Mouse (Mus musculus) limb, embryonic 11.5 days (tissue): ENCODE measurements around the gene Dgkg. TPM values are rescaled to one million over a fixed set of nuclear protein-coding genes. Genes with fewer than 3 reads are reported as not detected.

Experiments used
- ATAC-seq: fragments of 200-750 bp; cut with Nextera tagmentation; 2 replicates; pipeline ENCODE4 v1.8.0; 2017; ENCODE audit warnings: low read depth; ENCODE audit not compliant: insufficient number of reproducible peaks, low FRiP score, low TSS enrichment
- DNase-seq: peaks from one replicate; pipeline ENCODE4 v3.0.0-alpha.2; 2015; ENCODE audit warnings: low spot score
- H3K27ac ChIP-seq: fragments of 300-500 bp; sonication (generic); replicated peaks from 2 replicates; pipeline ENCODE4 v1.5.1; 2014; ENCODE audit warnings: low read depth, mild to moderate bottlenecking, low read length
- H3K27me3 ChIP-seq: fragments of 300-500 bp; sonication (generic); 2 replicates; pipeline ENCODE4 v1.6.1; 2014; ENCODE audit warnings: mild to moderate bottlenecking, low read length, mixed read lengths; ENCODE audit not compliant: control insufficient read depth, insufficient read depth
- H3K36me3 ChIP-seq: fragments of 300-500 bp; sonication (generic); 2 replicates; pipeline ENCODE4 v1.6.1; 2014; ENCODE audit warnings: mild to moderate bottlenecking, low read length, moderate library complexity, mixed read lengths; ENCODE audit not compliant: control insufficient read depth, insufficient read depth
- H3K4me1 ChIP-seq: fragments of 300-500 bp; sonication (generic); 2 replicates; pipeline ENCODE4 v1.6.1; 2014; ENCODE audit warnings: low read length, mixed read lengths; ENCODE audit not compliant: control insufficient read depth, insufficient read depth
- H3K4me2 ChIP-seq: fragments of 300-500 bp; sonication (generic); 2 replicates; pipeline ENCODE4 v1.6.1; 2014; ENCODE audit warnings: low read depth, mild to moderate bottlenecking, moderate library complexity; ENCODE audit not compliant: severe bottlenecking
- H3K4me3 ChIP-seq: fragments of 300-500 bp; sonication (generic); 2 replicates; pipeline ENCODE4 v1.5.1; 2014; ENCODE audit warnings: low read depth, low read length
- H3K9ac ChIP-seq: fragments of 300-500 bp; sonication (generic); 2 replicates; pipeline ENCODE4 v1.6.1; 2014; ENCODE audit warnings: mild to moderate bottlenecking, low read length
- H3K9me3 ChIP-seq: fragments of 300-500 bp; sonication (generic); 2 replicates; pipeline ENCODE4 v1.6.1; 2016; ENCODE audit warnings: low read length; ENCODE audit not compliant: control insufficient read depth
- WGBS: fragments of 180-500 bp; shearing (Covaris S2); extraction: QIAGEN DNeasy Blood & Tissue Kit; methylation state at CpG from one replicate; pipeline ENCODE4 v1.1.7; 2014; 5-methylcytosine and 5-hydroxymethylcytosine counted together
- polyA plus RNA-seq: library from polyadenylated mRNA; unstranded; fragments of >200 nt; fragmentation: Nextera tagmentation; extraction: Ambion mirVana; gene quantifications from 2 replicates; pipeline ENCODE4 v1.2.1, GENCODE M21; 2014

The Dgkg gene
- polyA plus RNA-seq, 1 experiment from 2014 or later, result 0.16 TPM

GRCm38 (mm10) chr16:22563594-22563993, 93.4 kb downstream of the Dgkg start:
- H3K9ac ChIP-seq, result no peak overlapping the region
- H3K4me2 ChIP-seq, result no peak overlapping the region
- no peaks in the 10 kb centered on the region for H3K9me3 ChIP-seq
- ATAC-seq (no peak), DNase-seq (no peak)
- no peaks in the 10 kb centered on the region for H3K4me1 ChIP-seq
- H3K27me3 ChIP-seq, result no peaks in the 10 kb centered on the region
- no peak overlapping the region for H3K27ac ChIP-seq
- no peaks in the 10 kb centered on the region for H3K36me3 ChIP-seq
- no peak overlapping the region for H3K4me3 ChIP-seq

GRCm38 (mm10) chr16:22554996-22555395, 102.0 kb downstream of the Dgkg start:
- H3K9me3 ChIP-seq, result no peaks in the 10 kb centered on the region
- no peaks in the 10 kb centered on the region for H3K36me3 ChIP-seq
- H3K4me3 ChIP-seq, result no peak overlapping the region
- H3K9ac ChIP-seq, result no peak overlapping the region
- peak; percentile 47 for DNase-seq
- ATAC-seq, result no peak
- peaks cover 5% of the 10 kb centered on the region; the same call in 1 of the 2 replicates for H3K4me1 ChIP-seq
- no peak overlapping the region for H3K27ac ChIP-seq
- no peak overlapping the region for H3K4me2 ChIP-seq
- no peaks in the 10 kb centered on the region for H3K27me3 ChIP-seq
- 45% methylated on average over 2 of the region's 2 CpGs for WGBS

- Histone ChIP-seq H3K27ac (no peak overlapping the region), H3K4me2 (no peak overlapping the region), H3K4me1 (peaks cover 5% of the 10 kb centered on the region; the same call in 1 of the 2 replicates)
Observed at GRCm38 (mm10) chr16:22552351-22552750, 104.7 kb downstream of the Dgkg start.

GRCm38 (mm10) chr16:22551231-22552000, 105.6 kb downstream of the Dgkg start:
- Histone ChIP-seq H3K36me3 (no peaks in the 10 kb centered on the region), H3K4me1 (peaks cover 5% of the 10 kb centered on the region; the same call in 1 of the 2 replicates), H3K4me2 (no peak overlapping the region), H3K4me3 (no peak overlapping the region), H3K27ac (no peak overlapping the region), H3K9ac (no peak overlapping the region), H3K27me3 (no peaks in the 10 kb centered on the region), H3K9me3 (no peaks in the 10 kb centered on the region)
- WGBS, result 34% methylated on average over 11 of the region's 11 CpGs
- DNase-seq, result no peak
- no peak for ATAC-seq

More at GRCm38 (mm10) chr16:22552351-22552750, 104.7 kb downstream of the Dgkg start:
- Histone ChIP-seq H3K27me3 (no peaks in the 10 kb centered on the region), H3K9ac (no peak overlapping the region), H3K9me3 (no peaks in the 10 kb centered on the region), H3K4me3 (no peak overlapping the region), H3K36me3 (no peaks in the 10 kb centered on the region)
- ATAC-seq, result no peak
- no peak for DNase-seq
- 69% methylated on average over 9 of the region's 9 CpGs for WGBS

- H3K27ac ChIP-seq, result no peak overlapping the region
- H3K4me3 ChIP-seq, result no peak overlapping the region
- DNase-seq, result no peak
- no peak overlapping the region for H3K4me2 ChIP-seq
- no peaks in the 10 kb centered on the region for H3K9me3 ChIP-seq
- no peak overlapping the region for H3K9ac ChIP-seq
- no peaks in the 10 kb centered on the region for H3K36me3 ChIP-seq
- no peak for ATAC-seq
- 75% methylated on average over 5 of the region's 5 CpGs for WGBS
- H3K27me3 ChIP-seq, result no peaks in the 10 kb centered on the region
- H3K4me1 ChIP-seq, result peaks cover 5% of the 10 kb centered on the region; the same call in 1 of the 2 replicates
Observed at GRCm38 (mm10) chr16:22549346-22549745, 107.7 kb downstream of the Dgkg start.

- H3K27ac ChIP-seq, result no peak overlapping the region
- peak overlapping the region; percentile 57 for H3K9ac ChIP-seq
- H3K9me3 ChIP-seq, result no peaks in the 10 kb centered on the region
- no peaks in the 10 kb centered on the region for H3K4me1 ChIP-seq
- peak overlapping the region; percentile 50 for H3K4me2 ChIP-seq
- no peaks in the 10 kb centered on the region for H3K27me3 ChIP-seq
- no peaks in the 10 kb centered on the region for H3K36me3 ChIP-seq
- H3K4me3 ChIP-seq, result peak overlapping the region; percentile 28
- DNase-seq (peak; percentile 96), ATAC-seq (peak; percentile 78)
- WGBS, result 11% methylated on average over 26 of the region's 26 CpGs
Observed at GRCm38 (mm10) chr16:22548167-22549080, 108.6 kb downstream of the Dgkg start.

- DNase-seq, result peak; percentile 22
- Histone ChIP-seq H3K4me2 (peak overlapping the region; percentile 50; the same call in 1 of the 2 replicates), H3K27me3 (no peaks in the 10 kb centered on the region), H3K9me3 (no peaks in the 10 kb centered on the region), H3K36me3 (no peaks in the 10 kb centered on the region), H3K27ac (no peak overlapping the region), H3K4me1 (no peaks in the 10 kb centered on the region), H3K4me3 (no peak overlapping the region), H3K9ac (no peak overlapping the region)
- WGBS, result 57% methylated on average over 10 of the region's 10 CpGs
- ATAC-seq, result no peak
Observed at GRCm38 (mm10) chr16:22547741-22548140, 109.3 kb downstream of the Dgkg start.

- DNase-seq, result no peak
- WGBS, result 77% methylated on average over 8 of the region's 8 CpGs
- Histone ChIP-seq H3K4me3 (no peak overlapping the region), H3K27ac (no peak overlapping the region), H3K9ac (no peak overlapping the region), H3K9me3 (no peaks in the 10 kb centered on the region), H3K27me3 (no peaks in the 10 kb centered on the region), H3K4me1 (no peaks in the 10 kb centered on the region), H3K36me3 (no peaks in the 10 kb centered on the region), H3K4me2 (no peak overlapping the region)
- no peak for ATAC-seq
Observed at GRCm38 (mm10) chr16:22545799-22546198, 111.2 kb downstream of the Dgkg start.
